Mouse (Mus musculus): Measurements from ENCODE around the gene Otof.

DNA sequence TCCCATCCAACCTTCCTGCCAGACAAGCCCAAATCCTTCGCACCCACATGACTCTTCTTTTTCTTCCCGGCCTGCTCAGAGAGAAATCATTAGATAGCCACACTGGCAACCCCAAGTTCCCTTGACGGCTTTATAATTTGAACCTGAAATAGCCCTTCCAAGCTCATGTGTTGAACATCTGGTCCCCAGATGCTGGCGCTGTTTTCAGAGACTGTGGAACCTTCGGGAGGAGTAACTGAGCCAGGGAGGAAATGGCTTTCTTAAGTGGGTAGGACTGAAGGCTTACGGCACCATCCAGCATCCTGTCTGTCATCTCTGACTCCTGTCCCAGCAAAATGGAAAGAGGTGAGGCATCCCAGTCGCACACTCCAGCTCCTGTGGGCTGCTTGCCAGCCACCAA, 35.6 kb upstream of the Otof start:
- TF ChIP-seq CTCF (IDR thresholded peaks at IDR 0.05; ENCODE audit: low read depth) (no peak), EP300 (IDR thresholded peaks at IDR 0.05; ENCODE audit: low read depth) (no peak)

All from liver, postnatal 0 days (tissue).